8 mouse cellular contexts compared by ENCODE assay signal in the genomic region with DNA sequence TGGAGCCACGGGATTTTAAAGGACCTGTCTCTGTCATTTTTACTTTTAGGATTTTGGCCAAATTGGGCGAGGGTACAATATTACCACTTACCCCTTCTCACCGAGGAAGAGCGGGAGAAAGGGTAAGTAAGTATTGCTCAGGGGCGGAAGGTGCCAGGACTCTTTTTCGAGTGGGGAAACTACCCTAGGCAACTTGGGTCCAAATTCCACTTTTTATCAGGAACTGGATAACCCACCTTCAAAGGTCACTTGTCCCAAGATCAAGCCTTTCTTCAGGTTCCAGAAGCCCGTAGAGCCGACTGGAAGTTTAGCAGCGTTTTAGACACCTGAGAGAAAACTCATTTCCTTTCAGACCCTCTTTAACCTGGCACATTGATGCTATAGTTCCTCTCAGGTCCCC. TPM values are rescaled to one million over a fixed set of nuclear protein-coding genes. Genes with fewer than 3 reads are reported as not detected.
DNase-seq lines count a peak whose midpoint lies in the region; ATAC-seq and TF ChIP-seq lines count a peak whose summit lies in the region.

No protein-coding gene starts in this region.

- no peaks in the 10 kb centered on the region for H3K27me3 ChIP-seq in kidney, embryonic 16.5 days (ENCODE audit: insufficient read depth, low read length)
- H3K27me3 ChIP-seq in hindbrain, embryonic 16.5 days (replicated peaks; ENCODE audit: control insufficient read depth, insufficient read depth, low read length): no peaks in the 10 kb centered on the region
- no peaks in the 10 kb centered on the region for H3K27me3 ChIP-seq in myocyte (ENCODE audit: control insufficient read depth, insufficient read depth, insufficient read length)

- peak overlapping the region; percentile 5 for H3ac ChIP-seq in myocyte (ENCODE audit: control insufficient read depth, insufficient read length)

- no peaks in the 10 kb centered on the region for H3K9me3 ChIP-seq in kidney, embryonic 16.5 days (ENCODE audit: low read length)
- no peaks in the 10 kb centered on the region for H3K9me3 ChIP-seq in hindbrain, embryonic 16.5 days (ENCODE audit: control insufficient read depth, low read length)

- peak overlapping the region; percentile 74 for H3K4me3 ChIP-seq in kidney, embryonic 16.5 days (ENCODE audit: low read length)
- peak overlapping the region; percentile 85 for H3K4me3 ChIP-seq in hindbrain, embryonic 16.5 days (ENCODE audit: low read length)
- peak overlapping the region; percentile 41 for H3K4me3 ChIP-seq in myocyte

- H3K36me3 ChIP-seq in kidney, embryonic 16.5 days (ENCODE audit: insufficient read depth, low read length): no peaks in the 10 kb centered on the region
- no peaks in the 10 kb centered on the region for H3K36me3 ChIP-seq in hindbrain, embryonic 16.5 days (ENCODE audit: control insufficient read depth, insufficient read depth, low read length)
- no peaks in the 10 kb centered on the region for H3K36me3 ChIP-seq in myocyte (ENCODE audit: control insufficient read depth, insufficient read depth)

- no peaks in the 10 kb centered on the region for H3K79me2 ChIP-seq in myocyte (ENCODE audit: control insufficient read depth, insufficient read depth)

- no peak for TF ChIP-seq POLR2A in myocyte (IDR thresholded peaks at IDR 0.05; ENCODE audit: insufficient read length, low read depth)

- H3K4me1 ChIP-seq in kidney, embryonic 16.5 days (ENCODE audit: insufficient read depth, low read length): 0 out of 2 replicates have a peak, but pooled peaks cover 3% of the 10 kb centered on the region
- H3K4me1 ChIP-seq in hindbrain, embryonic 16.5 days (ENCODE audit: control insufficient read depth, insufficient read depth, low read depth, low read length): peaks cover 4% of the 10 kb centered on the region

- no peak overlapping the region for H3K27ac ChIP-seq in kidney, embryonic 16.5 days (ENCODE audit: low read length)
- peak overlapping the region; percentile 79 for H3K27ac ChIP-seq in hindbrain, embryonic 16.5 days (ENCODE audit: low read depth, low read length)

- no peak for ATAC-seq in kidney, embryonic 16.5 days (ENCODE audit: low FRiP score, low TSS enrichment)
- ATAC-seq in hindbrain, embryonic 16.5 days: no peak

- H3K4me2 ChIP-seq in kidney, embryonic 16.5 days (replicated peaks; ENCODE audit: low read depth, low read length): peak overlapping the region; percentile 83
- H3K4me2 ChIP-seq in hindbrain, embryonic 16.5 days (ENCODE audit: low read length): peak overlapping the region; percentile 65
- peak overlapping the region; percentile 88 for H3K4me2 ChIP-seq in myocyte (ENCODE audit: low read depth)

- peak overlapping the region; percentile 90 for H3K9ac ChIP-seq in kidney, embryonic 16.5 days (replicated peaks; ENCODE audit: low read length)
- peak overlapping the region; percentile 89 for H3K9ac ChIP-seq in hindbrain, embryonic 16.5 days (ENCODE audit: low read depth, low read length)

- 7% methylated on average over 9 of the region's 9 CpGs for WGBS in kidney, embryonic 16.5 days
- WGBS in hindbrain, embryonic 16.5 days: 18% methylated on average over 9 of the region's 9 CpGs

- DNase-seq in kidney, postnatal 36 days: no peak
- peak; percentile 15 for DNase-seq in c-Kit-positive CD71-positive TER-119-negative erythroid progenitor cells, embryonic 14.5 days (ENCODE audit: low read depth)
- DNase-seq in adrenal gland, postnatal 4 days (ENCODE audit: low spot score in 2 of 2): no peak
- no peak for DNase-seq in retina, postnatal 1 day
- DNase-seq in right cerebral cortex, adult 2 months (ENCODE audit: low spot score in 2 of 2): no peak

TF ChIP-seq in myocyte, 11 proteins besides CTCF, POLR2A, EP300 and RAD21:
- TF ChIP-seq POLR2AphosphoS2 (IDR thresholded peaks at IDR 0.05; ENCODE audit: insufficient read length, low read depth) (no peak), CEBPB (IDR thresholded peaks at IDR 0.05; ENCODE audit: insufficient read depth, poor library complexity, severe bottlenecking) (no peak), REST (IDR thresholded peaks at IDR 0.05; ENCODE audit: insufficient read depth, insufficient read length) (no peak), TCF3 (IDR thresholded peaks at IDR 0.05; ENCODE audit: insufficient read length, low read depth) (no peak), E2F4 (IDR thresholded peaks at IDR 0.05; ENCODE audit: insufficient read depth) (no peak), SRF (IDR thresholded peaks at IDR 0.05; ENCODE audit: control insufficient read depth, insufficient read length, low read depth) (no peak)

RNA-seq across cellular contexts. Expression of a gene that starts 0.6 kb away (rescaled TPM):
- polyA plus RNA-seq in kidney, embryonic 16.5 days (2015; fragmentation: Nextera tagmentation; extraction: Ambion mirVana): 7.0 and 8.2 TPM in 2 replicates
- 5.7 and 6.5 TPM in 2 replicates for polyA plus RNA-seq in hindbrain, embryonic 16.5 days (2015; fragmentation: Nextera tagmentation; extraction: Ambion mirVana)
- 9.6 TPM for polyA plus RNA-seq in myocyte (2012; fragmentation: generic; extraction: Trizol)
- 1 to 10 TPM; 8.6 to 9.8 TPM for total RNA-seq in adrenal gland, postnatal 4 days (2021)
